Mouse (Mus musculus): Measurements from ENCODE around the gene Hk3.

DNA sequence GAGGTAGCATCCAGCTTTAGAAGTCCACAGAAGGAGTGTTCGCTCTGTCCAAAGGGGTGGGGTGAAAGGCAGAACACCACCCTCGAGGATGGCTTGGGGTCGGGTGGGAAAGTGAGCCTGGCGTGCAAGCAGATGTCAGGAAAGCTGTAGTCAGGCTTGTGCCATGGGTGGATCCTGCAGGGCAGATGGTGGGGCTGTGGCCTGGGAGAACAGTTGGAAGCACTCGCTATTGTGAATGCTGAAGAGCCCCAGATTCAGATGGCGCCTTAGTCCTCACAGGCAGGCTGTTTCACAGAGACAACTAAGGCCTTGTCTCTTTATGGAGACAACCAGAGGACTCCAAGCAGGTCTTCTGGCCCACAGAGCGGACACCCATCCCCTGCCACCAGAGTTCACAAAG is 29.0 kb downstream of the Hk3 start:
- TF ChIP-seq CTCF (IDR thresholded peaks at IDR 0.05): no peak
- TF ChIP-seq EP300 (IDR thresholded peaks at IDR 0.05; ENCODE audit: insufficient read depth, low read depth, low read length): no peak
- no peak for TF ChIP-seq POLR2A (IDR thresholded peaks at IDR 0.05; ENCODE audit: insufficient read depth, low read depth, low read length)
